Mouse (Mus musculus) c-Kit-positive CD71-positive TER-119-positive erythroid progenitor cells, embryonic 14.5 days (primary cell): Measurements from ENCODE around the gene Iqgap2.

Experiments used
- DNase-seq: peaks from one replicate; pipeline ENCODE4 v3.0.0-alpha.2; 2013; ENCODE audit warnings: low spot score

The Iqgap2 gene

DNA sequence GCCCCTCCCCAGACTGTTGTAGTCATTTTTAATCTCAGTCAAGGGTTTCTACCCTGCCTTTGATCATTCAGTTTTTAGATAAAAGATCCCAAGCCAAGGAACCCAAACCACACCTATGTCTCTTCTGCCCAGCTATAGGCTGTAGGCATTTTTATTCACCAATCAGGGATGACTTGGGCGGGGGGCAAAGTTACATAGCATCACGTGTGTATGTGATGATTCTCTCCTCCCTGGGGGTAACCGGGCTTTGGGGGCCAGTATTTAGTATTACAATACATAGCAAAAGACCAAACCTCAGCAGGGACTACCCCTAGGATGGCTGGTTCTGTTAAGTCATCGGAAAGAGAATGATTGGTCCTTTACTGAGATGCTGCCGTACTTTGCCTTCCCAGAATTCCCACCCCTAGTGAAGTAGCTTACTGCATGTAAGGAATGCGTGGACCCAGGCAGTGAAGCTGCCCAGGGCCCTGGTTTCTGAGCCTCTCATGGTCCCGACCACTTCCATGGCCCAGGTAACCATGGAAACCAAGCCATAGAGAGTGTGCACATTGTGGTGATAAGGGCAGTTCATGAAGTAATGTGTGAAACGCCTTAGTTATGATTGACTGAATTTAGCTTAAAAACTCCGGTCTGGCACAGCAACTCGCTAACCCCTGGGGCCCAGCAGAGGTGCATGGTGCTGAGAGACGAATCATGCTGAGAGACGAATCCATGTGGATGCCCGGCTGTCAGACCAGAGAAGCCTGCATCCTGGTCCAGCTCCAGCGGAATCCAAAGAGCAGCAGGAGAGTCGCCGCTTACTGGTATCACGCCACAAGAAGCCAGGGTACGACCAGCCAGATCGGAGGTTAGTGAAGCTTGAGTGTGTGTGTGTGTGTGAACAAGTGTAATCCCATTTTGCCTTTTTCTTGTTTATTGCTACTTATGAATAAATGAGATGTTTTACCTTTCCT is 308.2 kb downstream of the Iqgap2 start:
- no peak for DNase-seq

DNA sequence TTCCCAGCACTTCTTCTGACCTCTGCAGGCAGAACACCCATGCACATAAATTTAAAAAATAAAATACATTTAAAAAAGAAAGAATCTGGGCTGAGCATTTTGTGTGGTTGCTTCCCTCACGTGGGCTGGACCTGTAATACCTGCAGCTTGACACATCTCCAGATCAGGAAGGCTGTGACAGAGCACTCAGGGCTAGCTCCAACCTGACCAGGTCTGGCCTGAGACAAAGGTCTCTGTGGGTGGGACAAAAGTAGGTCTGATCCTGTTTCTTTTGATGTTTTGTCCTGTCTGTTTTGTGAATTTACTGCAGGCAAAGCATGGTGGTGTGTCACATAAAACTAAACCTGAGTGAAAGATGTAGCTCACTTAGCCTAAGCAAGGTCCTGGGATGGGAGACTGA is 309.9 kb downstream of the Iqgap2 start:
- no peak for DNase-seq

DNA sequence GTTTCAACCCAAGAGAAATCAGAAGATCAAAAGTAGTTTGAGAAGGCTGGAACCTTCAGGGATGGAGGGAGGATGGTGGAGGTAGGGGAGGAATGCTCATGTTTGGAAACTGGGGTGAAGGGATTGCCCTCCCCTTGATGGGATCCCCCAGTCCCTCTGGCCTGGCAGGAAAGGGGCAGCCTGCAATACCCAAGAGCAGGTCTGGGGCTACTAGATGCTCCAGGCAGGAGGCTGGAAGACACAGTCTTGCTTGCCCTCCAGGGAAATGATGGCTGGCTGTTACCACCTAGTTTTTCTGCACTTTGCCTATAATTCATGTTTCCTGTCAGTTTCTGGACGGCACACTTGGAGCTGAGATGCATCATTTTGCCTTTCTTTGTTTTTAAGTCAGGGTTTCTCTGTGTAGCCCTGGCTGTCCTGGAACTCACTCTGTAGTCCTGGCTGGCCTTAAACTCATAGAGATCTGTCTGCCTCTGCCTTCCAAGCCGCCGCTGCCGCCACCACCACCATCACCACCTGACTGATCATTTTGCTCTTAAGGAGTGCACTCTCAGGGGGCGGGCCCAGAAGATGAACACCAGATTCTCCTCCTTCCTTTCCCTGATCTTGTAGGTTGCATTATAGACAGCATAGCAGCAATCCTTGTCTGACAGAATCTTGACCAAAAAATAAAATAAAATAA is 313.6 kb downstream of the Iqgap2 start:
- no peak for DNase-seq
